Mouse (Mus musculus) macrophage (primary cell): ENCODE measurements around the gene Slc25a25. TPM values are rescaled to one million over a fixed set of nuclear protein-coding genes. Genes with fewer than 3 reads are reported as not detected.

Source experiments
- H3K27ac ChIP-seq: fragments of 350-480 bp; formaldehyde crosslinking; 2 replicates; pipeline ENCODE4 v1.9.0; 2021
- H3K36me3 ChIP-seq: fragments of 350-480 bp; formaldehyde crosslinking; 2 replicates; pipeline ENCODE4 v1.9.0; 2021; ENCODE audit errors: inconsistent target
- H3K4me3 ChIP-seq: fragments of 350-480 bp; formaldehyde crosslinking; 2 replicates; pipeline ENCODE4 v1.9.0; 2021; ENCODE audit errors: inconsistent target
- H3K79me2 ChIP-seq: fragments of 350-480 bp; formaldehyde crosslinking; 2 replicates; pipeline ENCODE4 v1.9.0; 2021; ENCODE audit errors: inconsistent target
- WGBS: methylation state at CpG from one replicate; pipeline ENCODE4 v1.1.7; 2026; ENCODE audit warnings: inconsistent platforms; ENCODE audit not compliant: missing documents; 5-methylcytosine and 5-hydroxymethylcytosine counted together
- polyA plus RNA-seq: library from polyadenylated mRNA; stranded (reverse); fragments of 250-400 nt; gene quantifications from 3 replicates; pipeline ENCODE4 v1.2.4, GENCODE M21; 2018; ENCODE audit warnings: inconsistent platforms

Slc25a25 gene
- polyA plus RNA-seq, 1 experiment from 2014 or later: 13.2 TPM

GRCm38 (mm10) chr2:32387706-32388490 lies 63.3 kb downstream of the Slc25a25 start, which contains the start of gene Lcn2:
TSS of gene Lcn2 (minus strand) at chr2:32388252.
- Histone ChIP-seq H3K4me3 (no peak within 1 kb of the TSS), H3K36me3 (no peaks in the 10 kb centered on the region), H3K27ac (no peak within 1 kb of the TSS), H3K79me2 (no peaks in the 10 kb centered on the region)
- WGBS: 51% methylated on average over 5 of the region's 5 CpGs

GRCm38 (mm10) chr2:32382689-32383088 lies 68.6 kb downstream of the Slc25a25 start:
- Histone ChIP-seq H3K4me3 (no peak overlapping the region), H3K36me3 (peaks cover 12% of the 10 kb centered on the region; the same call in 1 of the 2 replicates), H3K79me2 (no peaks in the 10 kb centered on the region), H3K27ac (no peak overlapping the region)
- 71% methylated on average over 2 of the region's 2 CpGs for WGBS

GRCm38 (mm10) chr2:32381775-32382223 lies 69.4 kb downstream of the Slc25a25 start, which contains the start of gene 1110008P14Rik:
TSS of gene 1110008P14Rik (minus strand) at chr2:32381938.
- H3K4me3 ChIP-seq: peak within 1 kb of the TSS; percentile 67
- no peaks in the 10 kb centered on the region for H3K79me2 ChIP-seq
- peaks cover 20% of the 10 kb centered on the region for H3K36me3 ChIP-seq
- WGBS: under 1% methylated on average over 47 of the region's 47 CpGs
- peak within 1 kb of the TSS; percentile 2; the same call in 1 of the 2 replicates for H3K27ac ChIP-seq

GRCm38 (mm10) chr2:32381141-32381774 lies 70.0 kb downstream of the Slc25a25 start:
- WGBS: 2% methylated on average over 25 of the region's 27 CpGs
- Histone ChIP-seq H3K4me3 (peak overlapping the region; percentile 67), H3K36me3 (peaks cover 26% of the 10 kb centered on the region), H3K79me2 (no peaks in the 10 kb centered on the region), H3K27ac (peak overlapping the region; percentile 2; the same call in 1 of the 2 replicates)

GRCm38 (mm10) chr2:32380001-32380500 lies 71.2 kb downstream of the Slc25a25 start:
- 79% methylated on average over 7 of the region's 7 CpGs for WGBS
- Histone ChIP-seq H3K4me3 (no peak overlapping the region), H3K79me2 (no peaks in the 10 kb centered on the region), H3K27ac (no peak overlapping the region), H3K36me3 (peaks cover 38% of the 10 kb centered on the region)

GRCm38 (mm10) chr2:32376963-32377362 lies 74.3 kb downstream of the Slc25a25 start:
- H3K79me2 ChIP-seq: no peaks in the 10 kb centered on the region
- WGBS: 89% methylated on average over 10 of the region's 10 CpGs
- no peak overlapping the region for H3K27ac ChIP-seq
- peaks cover 57% of the 10 kb centered on the region for H3K36me3 ChIP-seq
- no peak overlapping the region for H3K4me3 ChIP-seq

GRCm38 (mm10) chr2:32375317-32375940 lies 75.8 kb downstream of the Slc25a25 start:
- H3K4me3 ChIP-seq: no peak overlapping the region
- H3K27ac ChIP-seq: no peak overlapping the region
- H3K79me2 ChIP-seq: no peaks in the 10 kb centered on the region
- H3K36me3 ChIP-seq: peaks cover 72% of the 10 kb centered on the region
- 92% methylated on average over 11 of the region's 13 CpGs for WGBS

- 92% methylated on average over 10 of the region's 10 CpGs for WGBS
- H3K79me2 ChIP-seq: no peaks in the 10 kb centered on the region
- no peak overlapping the region for H3K27ac ChIP-seq
- H3K4me3 ChIP-seq: no peak overlapping the region
- H3K36me3 ChIP-seq: peaks cover 84% of the 10 kb centered on the region
Observed at GRCm38 (mm10) chr2:32374191-32374590, 77.1 kb downstream of the Slc25a25 start.

GRCm38 (mm10) chr2:32367315-32367714 lies 83.9 kb downstream of the Slc25a25 start:
- Histone ChIP-seq H3K4me3 (no peak overlapping the region), H3K27ac (no peak overlapping the region), H3K36me3 (peaks cover 52% of the 10 kb centered on the region), H3K79me2 (peaks cover 3% of the 10 kb centered on the region; the same call in 1 of the 2 replicates)
- WGBS: 96% methylated on average over 5 of the region's 5 CpGs

Other genes starting within 250 kb of the Slc25a25 start
- 11.1 to 15.3 TPM (median 12.5 TPM) in 3 replicates for gene Pomt1, start 214.9 kb downstream of the Slc25a25 start, polyA plus RNA-seq
- 19.4 to 32.3 TPM (median 28.1 TPM) in 3 replicates for gene Uck1, start 191.3 kb downstream of the Slc25a25 start, polyA plus RNA-seq
- 31.7 to 53.4 TPM (median 36.4 TPM) in 3 replicates for gene Golga2, start 164.1 kb downstream of the Slc25a25 start, polyA plus RNA-seq
- gene Swi5, start 163.4 kb downstream of the Slc25a25 start, polyA plus RNA-seq: 220 to 392 TPM (median 276 TPM) in 3 replicates
- gene Ciz1, start 99.1 kb downstream of the Slc25a25 start, polyA plus RNA-seq: 35.3 to 118 TPM (median 57.2 TPM) in 3 replicates
- gene Dnm1, start 98.1 kb downstream of the Slc25a25 start, polyA plus RNA-seq: 0.23 TPM in 1 of 3 replicates, not detected in the others
- gene 1110008P14Rik, start 69.5 kb downstream of the Slc25a25 start, polyA plus RNA-seq: 22.2 to 62.2 TPM (median 53.7 TPM) in 3 replicates
- gene Lcn2, start 63.2 kb downstream of the Slc25a25 start, polyA plus RNA-seq: 2.6 to 16.1 TPM (median 12.6 TPM) in 3 replicates
- 7.9 to 14.2 TPM (median 9.4 TPM) in 3 replicates for gene Ptges2, start 55.5 kb downstream of the Slc25a25 start, polyA plus RNA-seq
- 3.2 to 3.8 TPM (median 3.8 TPM) in 3 replicates for gene Naif1, start 988 bp downstream of the Slc25a25 start, polyA plus RNA-seq
- gene Fam102a, start 83.9 kb upstream of the Slc25a25 start, polyA plus RNA-seq: 3.5 to 9.1 TPM (median 3.9 TPM) in 3 replicates
- 48.3 to 76.8 TPM (median 72.3 TPM) in 3 replicates for gene Dpm2, start 119.4 kb upstream of the Slc25a25 start, polyA plus RNA-seq
- gene Pip5kl1, start 123.4 kb upstream of the Slc25a25 start, polyA plus RNA-seq: not detected in 3 replicates
- gene 9430097D07Rik, start 124.2 kb upstream of the Slc25a25 start, polyA plus RNA-seq: not detected in 3 replicates
- gene St6galnac4, start 135.7 kb upstream of the Slc25a25 start, polyA plus RNA-seq: 30.1 to 43.5 TPM (median 34.6 TPM) in 3 replicates
- gene St6galnac6, start 148.3 kb upstream of the Slc25a25 start, polyA plus RNA-seq: 24.8 to 53.9 TPM (median 25.2 TPM) in 3 replicates
- 3.0 to 4.2 TPM (median 3.3 TPM) in 3 replicates for gene Ak1, start 170.3 kb upstream of the Slc25a25 start, polyA plus RNA-seq
- gene Eng, start 195.2 kb upstream of the Slc25a25 start, polyA plus RNA-seq: 25.0 to 28.5 TPM (median 26.4 TPM) in 3 replicates